Mouse (Mus musculus) CH12.LX (cell line): ENCODE measurements at regions not wholly inside any gene's neighbourhood (a gene's known extent, or its start where the extent isn't known, plus 50 kb on each side); places are given as distances from the start of the nearest gene placed in this dataset.

Source experiments
- CHD2 ChIP-seq: IDR thresholded peaks from 2 replicates; pipeline ENCODE4 v1.6.1; 2011; ENCODE audit warnings: low read length, improper control_type of control experiment
- CTCF ChIP-seq, 2 experiments: IDR thresholded peaks in 1 of 2; conservative IDR thresholded peaks in 1 of 2; 2 replicates each; pipeline ENCODE4 v1.5.1; 2011 to 2012; ENCODE audit warnings: low read depth in 2 of 2, low read length in 2 of 2, improper control_type of control experiment in 1 of 2, inconsistent platforms in 1 of 2, mild to moderate bottlenecking in 1 of 2, moderate library complexity in 1 of 2
- JUND ChIP-seq: conservative IDR thresholded peaks from 2 replicates; pipeline ENCODE4 v1.6.1; 2011; ENCODE audit warnings: low read depth, low read length, improper control_type of control experiment
- MAX ChIP-seq: IDR thresholded peaks from 2 replicates; pipeline ENCODE4 v1.6.1; 2011; ENCODE audit warnings: low read length, improper control_type of control experiment
- MYC ChIP-seq: IDR thresholded peaks from 2 replicates; pipeline ENCODE4 v1.6.1; 2011; ENCODE audit warnings: low read depth, mild to moderate bottlenecking, improper control_type of control experiment, low read length
- NRF1 ChIP-seq: IDR thresholded peaks from 2 replicates; pipeline ENCODE4 v1.6.1; 2014; ENCODE audit warnings: low read depth, mild to moderate bottlenecking, inconsistent platforms, low read length, improper control_type of control experiment, moderate library complexity
- POLR2A ChIP-seq: IDR thresholded peaks from 2 replicates; pipeline ENCODE4 v1.6.1; 2011; ENCODE audit warnings: low read depth, mild to moderate bottlenecking, improper control_type of control experiment, low read length
- RAD21 ChIP-seq: IDR thresholded peaks from 2 replicates; pipeline ENCODE4 v1.6.1; 2011; ENCODE audit warnings: low read depth, mild to moderate bottlenecking, low read length, improper control_type of control experiment, moderate library complexity

GRCm38 (mm10) chr11:6889120-6889519 lies 51.7 kb upstream of the Gm11983 start:
- TF ChIP-seq CTCF (conservative IDR thresholded peaks at IDR 0.05 in 1 of 2, IDR thresholded peaks at IDR 0.05 in 1 of 2; ENCODE audit: low read depth in 2 of 2, low read length in 2 of 2) (no peak), POLR2A (no peak), NRF1 (no peak), MYC (no peak), CHD2 (no peak), MAX (no peak), RAD21 (no peak), JUND (no peak)
